Mouse (Mus musculus) lung, embryonic 16.5 days (tissue): ENCODE results near the gene Itga10. TPM values are rescaled to one million over a fixed set of nuclear protein-coding genes. Genes with fewer than 3 reads are reported as not detected.

Experiments
- ATAC-seq: fragments of 200-750 bp; cut with Nextera tagmentation; 2 replicates; pipeline ENCODE4 v1.8.0; 2017; ENCODE audit warnings: low read depth, mild to moderate bottlenecking, moderate library complexity
- H3K27ac ChIP-seq: fragments of 300-500 bp; sonication (generic); 2 replicates; pipeline ENCODE4 v1.5.1; 2014; ENCODE audit warnings: mild to moderate bottlenecking, control low read depth, low read length
- H3K27me3 ChIP-seq: fragments of 300-500 bp; sonication (generic); 2 replicates; pipeline ENCODE4 v1.6.1; 2014; ENCODE audit warnings: low read depth, low read length, mixed read lengths; ENCODE audit not compliant: control insufficient read depth, insufficient read depth
- H3K36me3 ChIP-seq: fragments of 300-500 bp; sonication (generic); 2 replicates; pipeline ENCODE4 v1.6.1; 2014; ENCODE audit warnings: low read length; ENCODE audit not compliant: control insufficient read depth, insufficient read depth
- H3K4me1 ChIP-seq: fragments of 300-500 bp; sonication (generic); replicated peaks from 2 replicates; pipeline ENCODE4 v1.6.1; 2014; ENCODE audit warnings: low read length, mixed read lengths; ENCODE audit not compliant: control insufficient read depth, insufficient read depth
- H3K4me2 ChIP-seq: fragments of 300-500 bp; sonication (generic); 2 replicates; pipeline ENCODE4 v1.6.1; 2014; ENCODE audit warnings: low read depth, low read length, control low read depth
- H3K4me3 ChIP-seq: fragments of 300-500 bp; sonication (generic); 2 replicates; pipeline ENCODE4 v1.5.1; 2014; ENCODE audit warnings: mild to moderate bottlenecking, low read length, control low read depth
- H3K9ac ChIP-seq: fragments of 300-500 bp; sonication (generic); 2 replicates; pipeline ENCODE4 v1.6.1; 2014; ENCODE audit warnings: low read length, control low read depth
- H3K9me3 ChIP-seq: fragments of 300-500 bp; sonication (generic); 2 replicates; pipeline ENCODE4 v1.6.1; 2016; ENCODE audit warnings: low read length; ENCODE audit not compliant: control insufficient read depth
- whole genome bisulfite sequencing: fragments of 180-500 bp; shearing (Covaris S2); extraction: QIAGEN DNeasy Blood & Tissue Kit; methylation state at CpG from one replicate; pipeline ENCODE4 v1.1.7; 2014; 5-methylcytosine and 5-hydroxymethylcytosine counted together
- polyA plus RNA-seq: library from polyadenylated mRNA; unstranded; fragments of >200 nt; fragmentation: Nextera tagmentation; extraction: Ambion mirVana; gene quantifications from 2 replicates; pipeline ENCODE4 v1.2.1, GENCODE M21; 2015

Itga10 gene
- polyA plus RNA-seq, 1 experiment from 2014 or later: 1.0 TPM

GRCm38 (mm10) chr3:96673514-96673913 is 28.1 kb downstream of the Itga10 start:
- Histone ChIP-seq H3K9me3 (no peaks in the 10 kb centered on the region), H3K4me1 (0 out of 2 replicates have a peak, but pooled peaks cover 5% of the 10 kb centered on the region), H3K4me2 (no peak overlapping the region), H3K36me3 (no peaks in the 10 kb centered on the region), H3K27ac (no peak overlapping the region), H3K4me3 (no peak overlapping the region), H3K9ac (no peak overlapping the region), H3K27me3 (no peaks in the 10 kb centered on the region)
- WGBS: 65% methylated on average over 4 of the region's 4 CpGs
- no peak for ATAC-seq

DNA sequence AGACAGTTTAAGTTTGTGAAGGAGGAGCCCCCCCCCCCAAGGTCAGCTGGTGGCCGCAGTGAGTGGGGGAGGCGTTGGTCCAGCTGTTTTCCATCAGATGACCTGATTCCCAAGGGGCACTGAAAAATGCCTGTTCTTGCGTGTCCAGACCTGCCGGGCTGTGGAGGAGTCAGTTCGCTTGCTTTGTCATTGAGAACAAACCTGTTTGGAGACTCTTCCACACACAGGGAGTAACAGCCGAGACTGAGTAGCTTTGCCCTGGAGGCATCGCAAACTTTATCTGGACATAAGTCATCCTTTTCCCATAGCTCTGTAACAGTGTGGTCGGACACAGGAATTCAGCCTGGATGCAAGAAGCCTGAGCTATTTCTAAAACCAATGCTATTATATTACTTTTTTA is 29.1 kb downstream of the Itga10 start:
- WGBS: 41% methylated on average over 8 of the region's 8 CpGs
- no peaks in the 10 kb centered on the region for H3K9me3 ChIP-seq
- no peak overlapping the region for H3K4me3 ChIP-seq
- no peak for ATAC-seq
- H3K27ac ChIP-seq: no peak overlapping the region
- H3K4me2 ChIP-seq: no peak overlapping the region
- no peaks in the 10 kb centered on the region for H3K27me3 ChIP-seq
- no peak overlapping the region for H3K9ac ChIP-seq
- 0 out of 2 replicates have a peak, but pooled peaks cover 5% of the 10 kb centered on the region for H3K4me1 ChIP-seq
- H3K36me3 ChIP-seq: no peaks in the 10 kb centered on the region

- no peaks in the 10 kb centered on the region for H3K36me3 ChIP-seq
- H3K27ac ChIP-seq: no peak overlapping the region
- no peak for ATAC-seq
- H3K27me3 ChIP-seq: no peaks in the 10 kb centered on the region
- no peak overlapping the region for H3K4me3 ChIP-seq
- no peaks in the 10 kb centered on the region for H3K9me3 ChIP-seq
- no peak overlapping the region for H3K4me2 ChIP-seq
- H3K4me1 ChIP-seq: 0 out of 2 replicates have a peak, but pooled peaks cover 5% of the 10 kb centered on the region
- 82% methylated on average over 3 of the region's 3 CpGs for WGBS
- H3K9ac ChIP-seq: no peak overlapping the region
Measured at GRCm38 (mm10) chr3:96675171-96675570, 29.8 kb downstream of the Itga10 start.

DNA sequence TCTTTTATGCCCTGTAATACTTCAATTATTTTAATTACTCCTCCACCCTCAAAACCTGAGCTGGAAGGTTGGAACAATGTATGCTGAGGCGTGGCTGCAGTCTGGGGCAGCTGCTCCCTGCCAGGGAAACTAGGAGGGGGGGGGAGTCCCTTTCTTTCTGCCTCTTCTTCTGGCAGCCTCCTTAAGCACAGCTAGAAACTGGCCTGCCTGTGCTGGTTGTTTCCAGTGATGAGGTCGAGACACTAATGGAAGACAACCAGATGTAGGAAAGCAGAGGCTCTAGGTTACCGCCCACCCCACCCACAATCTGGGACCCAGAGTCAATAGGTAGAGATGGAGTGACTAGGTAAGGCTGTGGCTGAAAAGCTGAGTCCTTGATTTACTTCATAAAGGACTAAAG is 30.3 kb downstream of the Itga10 start:
- H3K9ac ChIP-seq: no peak overlapping the region
- WGBS: 65% methylated on average over 3 of the region's 3 CpGs
- no peaks in the 10 kb centered on the region for H3K9me3 ChIP-seq
- H3K27ac ChIP-seq: no peak overlapping the region
- H3K27me3 ChIP-seq: no peaks in the 10 kb centered on the region
- no peaks in the 10 kb centered on the region for H3K36me3 ChIP-seq
- ATAC-seq: no peak
- no peak overlapping the region for H3K4me2 ChIP-seq
- no peaks in the 10 kb centered on the region for H3K4me1 ChIP-seq
- H3K4me3 ChIP-seq: no peak overlapping the region

GRCm38 (mm10) chr3:96678456-96678855 is 33.1 kb downstream of the Itga10 start:
- Histone ChIP-seq H3K4me1 (no peaks in the 10 kb centered on the region), H3K9ac (no peak overlapping the region), H3K27ac (no peak overlapping the region), H3K27me3 (no peaks in the 10 kb centered on the region; the same call in 1 of the 2 replicates), H3K4me2 (no peak overlapping the region), H3K4me3 (no peak overlapping the region), H3K9me3 (no peaks in the 10 kb centered on the region), H3K36me3 (no peaks in the 10 kb centered on the region)
- 65% methylated on average over 7 of the region's 7 CpGs for WGBS
- ATAC-seq: no peak

GRCm38 (mm10) chr3:96679159-96679674 is 33.8 kb downstream of the Itga10 start:
- no peaks in the 10 kb centered on the region for H3K4me1 ChIP-seq
- no peak overlapping the region for H3K4me2 ChIP-seq
- ATAC-seq: peak; percentile 17; the same call in 1 of the 2 replicates
- no peak overlapping the region for H3K4me3 ChIP-seq
- peaks cover 6% of the 10 kb centered on the region for H3K27me3 ChIP-seq
- H3K36me3 ChIP-seq: no peaks in the 10 kb centered on the region
- H3K9me3 ChIP-seq: no peaks in the 10 kb centered on the region
- H3K9ac ChIP-seq: no peak overlapping the region
- no peak overlapping the region for H3K27ac ChIP-seq
- WGBS: 23% methylated on average over 5 of the region's 5 CpGs

DNA sequence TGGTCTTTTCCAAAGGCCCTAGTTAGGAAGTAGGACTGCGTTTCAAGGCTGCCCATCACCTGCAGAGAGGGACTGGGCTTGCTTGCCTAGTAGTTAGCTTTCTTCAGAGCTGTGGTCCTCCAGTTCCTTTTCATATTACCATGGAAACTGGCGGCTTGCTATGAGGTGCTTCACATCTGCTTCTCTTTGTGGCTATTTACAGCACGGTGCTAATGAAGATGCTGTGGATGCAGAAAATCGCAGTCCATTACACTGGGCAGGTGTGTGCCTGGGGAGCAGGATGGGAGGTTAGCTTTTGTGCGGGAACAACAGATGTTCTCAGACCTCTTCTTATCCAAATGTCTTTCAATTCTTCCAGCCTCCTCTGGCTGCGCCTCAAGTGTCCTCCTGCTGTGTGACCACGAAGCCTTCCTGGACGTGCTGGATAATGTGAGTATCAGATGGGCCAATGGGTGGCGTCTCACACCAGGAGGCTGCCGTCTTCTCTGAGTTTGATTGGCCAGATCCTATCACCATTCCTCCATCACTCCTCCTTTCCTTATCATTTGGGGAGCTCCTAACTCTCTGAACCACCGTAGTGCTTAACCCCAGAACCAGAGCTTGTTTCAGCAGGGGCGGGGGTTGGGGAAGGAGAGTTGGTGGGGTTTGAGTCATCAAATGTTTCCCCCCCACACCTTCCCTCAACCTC is 35.0 kb downstream of the Itga10 start:
- H3K9me3 ChIP-seq: no peaks in the 10 kb centered on the region
- H3K27me3 ChIP-seq: peaks cover 10% of the 10 kb centered on the region
- no peak overlapping the region for H3K9ac ChIP-seq
- no peak overlapping the region for H3K4me2 ChIP-seq
- 0 out of 2 replicates have a peak, but pooled peaks cover 3% of the 10 kb centered on the region for H3K4me1 ChIP-seq
- H3K27ac ChIP-seq: no peak overlapping the region
- H3K4me3 ChIP-seq: no peak overlapping the region
- H3K36me3 ChIP-seq: no peaks in the 10 kb centered on the region
- ATAC-seq: no peak
- WGBS: 28% methylated on average over 12 of the region's 12 CpGs

GRCm38 (mm10) chr3:96683496-96683895 is 38.1 kb downstream of the Itga10 start:
- Histone ChIP-seq H3K4me3 (no peak overlapping the region), H3K4me1 (0 out of 2 replicates have a peak, but pooled peaks cover 3% of the 10 kb centered on the region), H3K27me3 (peaks cover 10% of the 10 kb centered on the region), H3K9ac (no peak overlapping the region), H3K36me3 (no peaks in the 10 kb centered on the region), H3K27ac (no peak overlapping the region), H3K4me2 (no peak overlapping the region), H3K9me3 (no peaks in the 10 kb centered on the region)
- ATAC-seq: no peak
- 87% methylated on average over 3 of the region's 3 CpGs for WGBS

- Histone ChIP-seq H3K27ac (no peak overlapping the region), H3K9ac (peak overlapping the region; percentile 23), H3K9me3 (no peaks in the 10 kb centered on the region), H3K4me2 (peak overlapping the region; percentile 49), H3K4me1 (0 out of 2 replicates have a peak, but pooled peaks cover 3% of the 10 kb centered on the region), H3K36me3 (no peaks in the 10 kb centered on the region), H3K27me3 (peaks cover 10% of the 10 kb centered on the region), H3K4me3 (peak overlapping the region; percentile 29)
- 43% methylated on average over 17 of the region's 17 CpGs for WGBS
- ATAC-seq: no peak
Measured at GRCm38 (mm10) chr3:96684151-96684821, 38.9 kb downstream of the Itga10 start.
